Mouse (Mus musculus) midbrain, embryonic 16.5 days (tissue): Measurements from ENCODE around the gene Cux2. TPM values are rescaled to one million over a fixed set of nuclear protein-coding genes. Genes with fewer than 3 reads are reported as not detected.
"Not testable (repeated sequence)": the region's sequence is repeated elsewhere in the genome, so short reads cannot be mapped to it uniquely, and the experiment has no call there.

Experiments
- ATAC-seq: fragments of 200-750 bp; cut with Nextera tagmentation; 2 replicates; pipeline ENCODE4 v1.8.0; 2017; ENCODE audit warnings: moderate TSS enrichment
- H3K27ac ChIP-seq: fragments of 300-500 bp; sonication (generic); 2 replicates; pipeline ENCODE4 v1.5.1; 2014; ENCODE audit warnings: mild to moderate bottlenecking, low read length, mixed read lengths
- H3K27me3 ChIP-seq: fragments of 300-500 bp; sonication (generic); 2 replicates; pipeline ENCODE4 v1.6.1; 2014; ENCODE audit warnings: low read depth, low read length, mixed read lengths; ENCODE audit not compliant: control insufficient read depth, insufficient read depth
- H3K36me3 ChIP-seq: fragments of 300-500 bp; sonication (generic); 2 replicates; pipeline ENCODE4 v1.6.1; 2014; ENCODE audit warnings: mild to moderate bottlenecking, low read length, moderate library complexity, mixed read lengths; ENCODE audit not compliant: control insufficient read depth, insufficient read depth
- H3K4me1 ChIP-seq: fragments of 300-500 bp; sonication (generic); 2 replicates; pipeline ENCODE4 v1.6.1; 2014; ENCODE audit warnings: mild to moderate bottlenecking, low read length, mixed read lengths; ENCODE audit not compliant: control insufficient read depth, insufficient read depth
- H3K4me2 ChIP-seq: fragments of 300-500 bp; sonication (generic); 2 replicates; pipeline ENCODE4 v1.6.1; 2014; ENCODE audit warnings: mild to moderate bottlenecking, low read length, mixed read lengths
- H3K4me3 ChIP-seq: fragments of 300-500 bp; sonication (generic); 2 replicates; pipeline ENCODE4 v1.5.1; 2014; ENCODE audit warnings: low read depth, mild to moderate bottlenecking, low read length, moderate library complexity, mixed read lengths
- H3K9ac ChIP-seq: fragments of 300-500 bp; sonication (generic); 2 replicates; pipeline ENCODE4 v1.6.1; 2014; ENCODE audit warnings: low read depth, low read length, mixed read lengths
- H3K9me3 ChIP-seq: fragments of 300-500 bp; sonication (generic); replicated peaks from 2 replicates; pipeline ENCODE4 v1.6.1; 2014; ENCODE audit warnings: mild to moderate bottlenecking, low read length, mixed read lengths; ENCODE audit not compliant: control insufficient read depth, poor library complexity, severe bottlenecking
- WGBS: fragments of 180-500 bp; shearing (Covaris S2); extraction: QIAGEN DNeasy Blood & Tissue Kit; methylation state at CpG from one replicate; pipeline ENCODE4 v1.1.7; 2014; 5-methylcytosine and 5-hydroxymethylcytosine counted together
- polyA plus RNA-seq: library from polyadenylated mRNA; unstranded; fragments of >200 nt; fragmentation: Nextera tagmentation; extraction: Ambion mirVana; gene quantifications from 2 replicates; pipeline ENCODE4 v1.2.1, GENCODE M21; 2015

Cux2 gene
- polyA plus RNA-seq, 1 experiment from 2014 or later: 20.2 TPM

GRCm38 (mm10) chr5:121856740-121857139, 193.2 kb downstream of the Cux2 start:
- Histone ChIP-seq H3K27me3 (no peaks in the 10 kb centered on the region), H3K27ac (no peak overlapping the region), H3K9ac (no peak overlapping the region), H3K4me3 (no peak overlapping the region), H3K9me3 (peaks cover 4% of the 10 kb centered on the region; the same call in 1 of the 2 replicates), H3K4me2 (no peak overlapping the region), H3K36me3 (peaks cover 36% of the 10 kb centered on the region), H3K4me1 (peaks cover 2% of the 10 kb centered on the region; the same call in 1 of the 2 replicates)
- 90% methylated on average over 11 of the region's 11 CpGs for WGBS
- no peak for ATAC-seq

- Histone ChIP-seq H3K27me3 (no peaks in the 10 kb centered on the region), H3K4me3 (no peak overlapping the region), H3K27ac (no peak overlapping the region), H3K9ac (no peak overlapping the region), H3K36me3 (peaks cover 22% of the 10 kb centered on the region), H3K4me1 (peaks cover 17% of the 10 kb centered on the region), H3K4me2 (no peak overlapping the region), H3K9me3 (no peaks in the 10 kb centered on the region)
- no peak for ATAC-seq
- WGBS: 53% methylated on average over 10 of the region's 10 CpGs
Observed at GRCm38 (mm10) chr5:121854768-121855167, 195.1 kb downstream of the Cux2 start.

GRCm38 (mm10) chr5:121853368-121854051, 196.4 kb downstream of the Cux2 start:
- Histone ChIP-seq H3K27ac (no peak overlapping the region), H3K27me3 (no peaks in the 10 kb centered on the region), H3K4me3 (no peak overlapping the region), H3K36me3 (peaks cover 17% of the 10 kb centered on the region), H3K4me2 (no peak overlapping the region), H3K9ac (no peak overlapping the region), H3K4me1 (peaks cover 19% of the 10 kb centered on the region), H3K9me3 (no peaks in the 10 kb centered on the region)
- WGBS: 84% methylated on average over 9 of the region's 9 CpGs
- no peak for ATAC-seq

DNA sequence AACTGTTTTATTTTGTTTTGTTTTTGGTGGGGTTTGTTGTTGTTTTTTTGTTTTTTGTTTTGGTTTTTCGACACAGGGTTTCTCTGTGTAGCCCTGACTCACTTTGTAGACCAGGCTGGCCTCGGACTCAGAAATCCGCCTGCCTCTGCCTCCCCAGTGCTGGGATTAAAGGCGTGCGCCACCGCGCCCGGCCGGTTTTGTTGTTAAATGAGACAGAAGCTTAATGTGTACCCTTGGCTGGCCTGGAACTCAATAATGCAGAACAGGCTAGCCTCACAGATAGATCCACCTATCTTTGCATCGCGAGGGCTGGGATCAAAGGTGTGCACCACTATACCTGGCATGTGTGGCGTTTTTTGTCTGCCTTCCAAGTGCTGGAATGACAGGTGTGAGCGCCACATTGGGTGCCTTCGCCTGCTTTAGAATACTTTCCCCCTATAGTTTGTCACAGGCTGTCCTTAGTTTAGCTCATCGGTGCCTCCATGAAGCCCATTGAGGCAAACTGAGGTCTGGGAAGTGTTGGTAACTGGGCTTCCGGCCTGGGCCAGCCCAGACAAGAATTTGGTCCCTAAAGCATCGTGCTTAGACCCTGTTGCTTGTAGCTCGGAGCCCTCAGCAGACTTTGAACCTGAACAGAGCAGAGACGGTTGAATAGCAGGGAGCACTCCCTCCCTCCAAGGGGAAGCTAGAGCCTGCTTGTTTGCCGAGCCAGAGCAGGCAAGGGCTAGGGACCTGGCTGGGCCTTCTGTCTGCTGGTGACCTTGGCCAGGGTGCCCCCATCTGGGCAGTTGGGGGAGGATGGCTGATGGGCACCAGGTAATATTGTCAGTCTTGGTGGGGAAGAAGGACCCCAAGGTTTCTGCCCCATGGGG, 200.2 kb downstream of the Cux2 start:
- 0 out of 2 replicates have a peak, but pooled peaks have one; percentile 22 for ATAC-seq
- Histone ChIP-seq H3K27me3 (peaks cover 3% of the 10 kb centered on the region; the same call in 1 of the 2 replicates), H3K27ac (peak overlapping the region; percentile 5; the same call in 1 of the 2 replicates), H3K36me3 (peaks cover 17% of the 10 kb centered on the region), H3K4me1 (peaks cover 21% of the 10 kb centered on the region), H3K9ac (peak overlapping the region; percentile 88), H3K9me3 (no peaks in the 10 kb centered on the region), H3K4me2 (peak overlapping the region; percentile 84), H3K4me3 (peak overlapping the region; percentile 92)
- WGBS: 37% methylated on average over 20 of the region's 20 CpGs

DNA sequence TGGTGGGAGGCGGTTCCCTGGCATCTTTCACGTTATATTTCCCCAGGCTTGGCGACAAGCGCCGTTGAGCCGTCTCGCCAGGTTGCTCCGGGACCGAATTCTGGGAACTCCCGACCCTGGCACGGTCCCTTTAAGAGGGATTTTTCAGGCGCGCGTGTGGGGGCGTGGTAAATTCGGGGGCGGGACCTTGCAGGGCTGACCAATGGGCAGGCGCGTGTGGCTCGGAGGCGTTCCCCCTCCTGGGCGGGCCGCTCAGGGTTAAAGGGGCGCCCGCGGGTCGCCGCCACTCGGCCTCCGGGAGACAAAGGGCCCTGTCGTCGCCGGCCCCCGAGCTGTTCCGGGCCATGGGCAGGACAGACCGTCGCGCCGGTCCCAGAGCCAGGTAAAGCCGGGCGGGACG, 201.2 kb downstream of the Cux2 start, which contains the start of gene Pheta1:
Gene Pheta1, plus strand, starts transcription at position 242 of the 400 bp plus-strand sequence.
- no peaks in the 10 kb centered on the region for H3K9me3 ChIP-seq
- under 1% methylated on average over 42 of the region's 42 CpGs for WGBS
- H3K36me3 ChIP-seq: peaks cover 12% of the 10 kb centered on the region
- H3K27me3 ChIP-seq: peaks cover 10% of the 10 kb centered on the region
- peak within 1 kb of the TSS; percentile 84 for H3K4me2 ChIP-seq
- ATAC-seq: peak; percentile 90
- H3K27ac ChIP-seq: peak within 1 kb of the TSS; percentile 64
- peak within 1 kb of the TSS; percentile 92 for H3K4me3 ChIP-seq
- H3K4me1 ChIP-seq: peaks cover 20% of the 10 kb centered on the region
- peak within 1 kb of the TSS; percentile 88 for H3K9ac ChIP-seq

GRCm38 (mm10) chr5:121848035-121848519, 201.8 kb downstream of the Cux2 start:
- peaks cover 7% of the 10 kb centered on the region for H3K36me3 ChIP-seq
- peak overlapping the region; percentile 84 for H3K4me2 ChIP-seq
- under 1% methylated on average over 17 of the region's 17 CpGs for WGBS
- no peak for ATAC-seq
- H3K9ac ChIP-seq: peak overlapping the region; percentile 4; the same call in 1 of the 2 replicates
- peaks cover 17% of the 10 kb centered on the region for H3K27me3 ChIP-seq
- H3K4me3 ChIP-seq: peak overlapping the region; percentile 92
- peaks cover 21% of the 10 kb centered on the region for H3K4me1 ChIP-seq
- H3K27ac ChIP-seq: no peak overlapping the region; the same call in 1 of the 2 replicates
- H3K9me3 ChIP-seq: no peaks in the 10 kb centered on the region

DNA sequence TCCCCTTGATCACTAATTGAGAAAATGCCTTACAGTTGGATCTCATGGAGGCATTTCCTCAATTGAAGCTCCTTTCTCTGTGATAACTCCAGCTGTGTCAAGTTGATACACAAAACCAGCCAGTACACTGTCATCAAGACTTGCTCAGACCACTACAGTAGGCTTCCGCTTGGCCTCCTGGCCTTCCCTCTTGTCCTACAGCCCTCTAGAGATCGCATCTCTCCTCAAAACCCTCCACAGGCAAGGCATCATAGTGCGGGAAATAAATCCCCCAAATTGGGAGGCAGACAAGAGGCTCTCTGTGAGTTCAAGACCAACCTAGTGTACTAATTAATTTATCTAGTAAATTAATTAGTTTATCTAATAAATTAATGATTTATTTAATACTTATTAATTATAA, 202.6 kb downstream of the Cux2 start:
- H3K36me3 ChIP-seq, ATAC-seq, H3K27ac ChIP-seq, H3K9me3 ChIP-seq, H3K4me2 ChIP-seq, H3K9ac ChIP-seq, H3K4me3 ChIP-seq: not testable (repeated sequence)
- peaks cover 18% of the 10 kb centered on the region for H3K27me3 ChIP-seq
- WGBS: 84% methylated on average over 3 of the region's 3 CpGs
- peaks cover 26% of the 10 kb centered on the region for H3K4me1 ChIP-seq

DNA sequence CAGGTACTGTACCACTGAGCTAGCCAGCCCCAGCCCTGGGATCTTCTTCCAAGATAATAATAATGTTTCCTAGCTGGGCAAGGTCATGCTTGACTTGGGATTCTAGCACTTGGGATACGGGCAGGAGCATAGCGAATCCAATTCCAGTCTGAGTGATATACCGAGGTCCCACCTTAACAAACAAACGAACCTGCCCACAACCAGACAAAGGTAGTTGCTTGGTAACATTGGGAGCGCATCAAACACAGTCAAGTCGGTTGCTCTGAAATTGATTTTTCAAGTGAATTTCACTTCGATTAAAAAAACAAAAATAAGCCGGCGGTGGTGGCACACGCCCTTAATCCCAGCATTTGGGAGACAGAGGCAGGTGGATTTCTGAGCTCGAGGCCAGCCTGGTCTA, 203.6 kb downstream of the Cux2 start:
- no peaks in the 10 kb centered on the region for H3K36me3 ChIP-seq
- H3K4me1 ChIP-seq: peaks cover 26% of the 10 kb centered on the region
- no peak for ATAC-seq
- WGBS: 82% methylated on average over 11 of the region's 11 CpGs
- H3K27me3 ChIP-seq: peaks cover 18% of the 10 kb centered on the region
- no peak overlapping the region for H3K4me2 ChIP-seq
- H3K9me3 ChIP-seq: no peaks in the 10 kb centered on the region
- no peak overlapping the region for H3K27ac ChIP-seq
- H3K4me3 ChIP-seq: no peak overlapping the region
- no peak overlapping the region for H3K9ac ChIP-seq
